Mouse (Mus musculus): ENCODE results near the gene Atg7.

DNA sequence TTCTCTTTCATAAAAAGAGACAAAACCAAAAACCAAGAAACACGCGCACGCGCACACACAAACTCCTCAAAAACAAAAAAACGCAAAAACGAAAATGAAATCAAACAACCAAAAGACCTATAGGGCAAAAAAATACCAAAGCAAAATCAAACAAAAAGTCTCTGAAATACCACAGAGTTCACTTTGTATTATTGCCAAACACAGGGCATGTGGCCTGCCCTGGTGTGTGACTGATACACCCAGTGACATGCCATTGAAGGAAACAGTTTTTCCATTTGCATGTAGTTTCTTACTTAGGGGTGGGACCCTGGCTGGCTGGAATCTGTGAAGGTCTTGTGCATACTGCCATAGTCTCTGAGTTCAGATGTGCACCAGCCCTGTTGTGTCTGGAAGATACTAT lies 264.6 kb downstream of the Atg7 start:
- TF ChIP-seq POLR2AphosphoS2 (IDR thresholded peaks at IDR 0.05; ENCODE audit: insufficient read length, low read depth), result no peak
- TF ChIP-seq POLR2A (IDR thresholded peaks at IDR 0.05; ENCODE audit: insufficient read length, low read depth), result no peak
- no peak for TF ChIP-seq MAX (IDR thresholded peaks at IDR 0.05; ENCODE audit: low read depth)
- TF ChIP-seq TCF3 (IDR thresholded peaks at IDR 0.05; ENCODE audit: insufficient read length, low read depth), result no peak
- TF ChIP-seq USF1 (IDR thresholded peaks at IDR 0.05; ENCODE audit: low read depth), result no peak
- TF ChIP-seq MYOG (IDR thresholded peaks at IDR 0.05; ENCODE audit: control insufficient read depth in 1 of 3, insufficient read depth in 1 of 3, insufficient read length in 2 of 3, low read depth in 2 of 3), result no peak
- TF ChIP-seq TCF12 (IDR thresholded peaks at IDR 0.05; ENCODE audit: insufficient read depth, poor library complexity, severe bottlenecking), result no peak
- no peak for TF ChIP-seq MYOD1 (IDR thresholded peaks at IDR 0.05; ENCODE audit: control insufficient read depth in 1 of 3, insufficient read length in 2 of 3, low read depth in 2 of 3)
- no peak for TF ChIP-seq E2F4 (IDR thresholded peaks at IDR 0.05; ENCODE audit: insufficient read depth)
- TF ChIP-seq CEBPB (IDR thresholded peaks at IDR 0.05; ENCODE audit: insufficient read depth, poor library complexity, severe bottlenecking), result no peak

Data from myocyte (in vitro differentiated cells).